Mouse (Mus musculus): ENCODE data around the gene Hexdc.

- TF ChIP-seq CTCF (IDR thresholded peaks at IDR 0.05; ENCODE audit: extremely low read depth, insufficient read depth, insufficient read length, insufficient replicate concordance): no peak
- TF ChIP-seq POLR2A (IDR thresholded peaks at IDR 0.05; ENCODE audit: low read depth, low read length): no peak
These were observed 28.5 kb downstream of the Hexdc start for GRCm38 (mm10) chr11:121232706-121233105.

Data from spleen, adult 2 months (tissue).